Mouse (Mus musculus) activated CD4-positive, CD25-positive, alpha-beta regulatory T cell, adult 4 months (primary cell): ENCODE results near the gene Dvl2. TPM values are rescaled to one million over a fixed set of nuclear protein-coding genes. Genes with fewer than 3 reads are reported as not detected.
"Not testable (repeated sequence)": the region's sequence is repeated elsewhere in the genome, so short reads cannot be mapped to it uniquely, and the experiment has no call there.

Experiments used
- ATAC-seq: one replicate; pipeline ENCODE4 v1.8.0; 2017
- polyA plus RNA-seq, 2 experiments: library from polyadenylated mRNA; unstranded; fragments of 100-300 nt; shearing (Covaris generic); gene quantifications; one replicate each; pipeline ENCODE4 v1.2.1; 2017

The Dvl2 gene
- polyA plus RNA-seq, 2 experiments from 2014 or later = 2.7 to 3.9 TPM

DNA sequence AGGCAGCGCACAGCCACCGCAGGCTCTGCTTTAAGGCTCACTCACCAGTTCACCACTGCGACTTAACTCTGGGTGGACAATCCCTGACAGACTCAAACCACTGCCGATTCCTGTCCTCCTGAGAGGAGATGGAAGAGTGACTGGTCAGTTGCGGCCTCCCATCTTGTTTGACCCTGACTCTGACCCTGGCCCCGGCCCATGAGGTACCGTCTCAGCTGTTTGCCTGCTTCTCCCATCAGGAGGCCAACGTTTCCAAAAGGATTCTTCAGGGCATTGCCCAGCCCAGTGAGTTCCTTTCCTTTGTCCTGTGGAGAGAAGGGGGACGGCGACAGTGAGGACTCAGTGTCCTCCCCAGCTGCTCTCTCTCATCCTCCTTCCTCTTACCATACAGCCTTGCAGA, 10.6 kb downstream of the Dvl2 start:
- no peak for ATAC-seq

DNA sequence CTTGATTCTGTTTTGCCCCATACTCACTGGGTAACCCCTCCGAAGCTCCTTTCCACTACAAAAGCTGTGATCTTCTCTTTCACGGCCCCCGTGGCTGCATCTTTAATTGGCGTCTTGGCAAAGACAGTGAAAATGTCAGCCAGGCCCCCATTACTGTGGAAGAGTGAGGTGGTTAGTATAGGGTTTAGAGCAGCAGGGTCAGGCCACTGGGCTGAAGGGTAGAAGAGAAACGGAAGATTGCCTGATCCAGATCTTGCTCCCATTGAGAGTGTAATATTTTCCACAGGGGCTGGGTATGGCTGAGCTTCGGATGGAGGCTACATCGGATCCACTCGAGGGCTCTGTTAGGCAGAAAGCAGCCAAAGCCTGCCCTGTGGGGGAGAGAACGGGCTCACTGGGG, 12.5 kb downstream of the Dvl2 start:
- ATAC-seq = no peak

- no peak for ATAC-seq
These were observed 13.0 kb downstream of the Dvl2 start for GRCm38 (mm10) chr11:70013408-70013807.

DNA sequence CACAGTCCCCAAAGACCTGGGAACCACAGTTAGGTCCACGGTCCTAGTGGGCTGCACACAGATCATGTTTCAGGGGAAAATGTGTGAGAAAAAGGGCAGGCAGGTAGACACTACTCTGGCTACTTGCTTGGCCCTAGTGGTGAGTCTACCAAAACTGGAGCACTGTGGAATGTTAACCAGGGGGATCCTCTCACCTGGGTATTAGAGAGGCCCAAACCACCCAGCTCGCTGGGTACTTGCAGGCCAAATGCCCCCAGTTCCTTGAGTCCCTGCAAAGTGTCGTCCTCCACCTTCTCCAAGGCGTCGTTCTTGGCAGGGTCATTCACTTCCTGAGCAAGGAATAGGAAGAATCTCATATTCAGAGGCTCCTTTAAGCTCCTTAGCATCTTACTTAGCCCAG, 13.7 kb downstream of the Dvl2 start:
- no peak for ATAC-seq

- peak; percentile 67 for ATAC-seq
These were observed 14.6 kb downstream of the Dvl2 start, which contains the start of gene Acadvl for GRCm38 (mm10) chr11:70014880-70015558. Gene Acadvl, minus strand, starts transcription at chr11:70015411.

DNA sequence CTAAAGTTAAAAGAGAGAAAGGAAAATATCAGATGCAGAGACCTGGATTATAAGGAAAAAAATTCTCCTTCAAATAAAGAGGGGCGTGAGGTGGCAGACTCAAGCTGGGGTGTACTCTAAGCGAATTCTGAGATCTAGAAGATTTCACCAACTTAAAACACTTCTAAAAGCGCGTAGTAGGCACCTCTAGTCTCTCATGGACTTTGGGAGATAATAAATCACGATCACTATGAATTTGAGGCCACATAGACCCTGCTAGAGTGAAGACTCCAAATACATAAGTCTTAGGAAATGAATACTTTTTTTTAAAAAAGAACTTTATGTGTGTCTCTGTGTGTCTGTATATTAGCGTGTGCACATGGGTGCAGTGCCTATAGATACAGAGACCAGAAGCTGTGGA, 15.3 kb downstream of the Dvl2 start:
- no peak for ATAC-seq

GRCm38 (mm10) chr11:70016177-70016576, 15.8 kb downstream of the Dvl2 start:
- not testable (repeated sequence) for ATAC-seq

- no peak for ATAC-seq
These were observed 16.3 kb downstream of the Dvl2 start, which contains the start of gene Dlg4 for GRCm38 (mm10) chr11:70016669-70017068. Gene Dlg4, plus strand, starts transcription at chr11:70016942.

DNA sequence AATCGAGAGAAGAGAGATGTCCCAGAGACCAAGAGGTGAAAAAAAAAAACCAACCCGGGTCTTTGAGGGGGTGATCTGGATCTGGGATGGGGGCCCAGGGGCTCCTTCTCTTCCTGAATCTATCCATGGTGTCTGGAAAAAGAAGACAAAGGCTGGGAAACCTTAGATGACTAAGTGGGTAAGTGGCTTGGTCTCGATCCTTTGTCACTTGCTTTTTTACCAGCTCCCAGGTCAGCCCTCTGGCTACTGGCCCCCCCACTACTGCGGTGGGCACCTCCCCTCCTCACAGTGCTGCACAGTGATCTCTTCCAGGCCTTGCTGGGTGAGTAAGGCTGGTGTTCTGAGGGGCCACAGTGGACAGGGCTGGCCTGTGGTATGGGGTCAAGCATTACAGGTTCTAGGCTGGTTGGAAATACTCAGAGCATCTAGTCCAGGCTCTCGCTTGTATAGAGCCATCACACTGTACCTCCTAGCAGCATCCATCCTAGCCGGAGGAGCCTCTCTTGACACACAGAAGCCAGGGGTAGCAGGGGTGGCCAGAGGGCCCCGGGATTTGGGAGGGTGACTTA, 16.9 kb downstream of the Dvl2 start:
- ATAC-seq = no peak

DNA sequence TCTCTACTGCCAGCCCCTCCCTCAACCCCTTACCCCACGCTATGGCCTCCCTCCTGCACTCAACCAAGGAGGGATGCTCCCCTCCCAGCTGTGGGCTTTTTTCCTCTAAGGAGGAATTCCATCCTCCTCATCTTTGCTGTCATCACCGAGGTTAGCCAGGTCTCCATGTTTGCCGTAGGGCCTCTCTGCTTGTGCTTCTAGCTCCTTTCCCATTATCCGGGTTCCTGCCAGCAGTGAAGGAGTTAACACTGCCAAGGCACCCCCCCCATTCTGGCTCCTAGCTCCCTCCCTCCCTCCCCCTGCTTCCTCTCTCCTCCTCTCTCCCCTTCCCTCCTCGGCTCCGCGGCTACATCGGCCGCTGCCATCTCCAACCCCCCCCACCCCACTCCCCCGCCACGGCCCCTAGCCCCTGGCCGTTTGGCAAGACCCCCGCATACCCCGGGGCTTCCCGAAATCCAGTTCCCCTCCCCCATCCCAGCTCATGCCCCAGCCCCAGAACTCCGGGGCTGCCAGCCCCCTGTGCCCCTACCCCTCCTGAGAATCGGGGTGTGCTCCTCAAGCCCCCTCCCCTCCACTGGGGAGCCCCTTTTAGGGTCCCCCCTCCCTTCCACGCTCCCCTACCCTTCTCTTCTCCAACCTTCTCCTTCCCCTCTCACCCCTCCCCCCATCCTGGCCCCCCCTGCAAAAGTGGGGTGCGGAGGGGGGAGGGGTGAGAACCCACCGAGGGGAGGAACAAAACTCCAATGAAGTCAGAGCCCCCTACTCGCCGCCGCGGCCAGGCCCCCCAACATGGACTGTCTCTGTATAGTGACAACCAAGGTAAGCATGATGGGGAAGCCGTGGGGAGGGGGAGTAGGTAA, 18.0 kb downstream of the Dvl2 start:
- ATAC-seq = no peak

GRCm38 (mm10) chr11:70019495-70020021, 19.2 kb downstream of the Dvl2 start:
- ATAC-seq = no peak

GRCm38 (mm10) chr11:70020022-70020631, 19.7 kb downstream of the Dvl2 start:
- ATAC-seq = no peak

GRCm38 (mm10) chr11:70020731-70021263, 20.4 kb downstream of the Dvl2 start:
- peak; percentile 70 for ATAC-seq

GRCm38 (mm10) chr11:70021264-70022132, 21.1 kb downstream of the Dvl2 start:
- peak; percentile 67 for ATAC-seq

- no peak for ATAC-seq
These were observed 23.2 kb downstream of the Dvl2 start for GRCm38 (mm10) chr11:70023481-70024150.

DNA sequence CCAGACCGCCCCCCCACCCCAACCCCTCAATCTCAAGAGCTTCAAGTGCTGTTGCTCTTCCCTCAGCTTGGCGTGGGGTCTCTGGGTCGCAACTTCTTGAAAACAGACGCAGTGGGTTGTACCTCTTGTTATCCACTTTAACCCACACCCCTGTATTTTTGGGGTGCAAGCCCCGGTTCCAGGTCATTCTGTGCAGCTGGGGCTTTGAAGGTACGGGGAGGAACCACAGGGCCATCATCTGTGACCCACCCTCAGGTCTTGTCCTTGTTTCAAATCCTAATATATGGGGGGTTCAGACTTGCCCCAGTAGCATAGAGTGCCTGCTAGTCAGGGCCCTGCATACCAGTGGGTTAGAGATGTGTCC, 23.7 kb downstream of the Dvl2 start:
- no peak for ATAC-seq

DNA sequence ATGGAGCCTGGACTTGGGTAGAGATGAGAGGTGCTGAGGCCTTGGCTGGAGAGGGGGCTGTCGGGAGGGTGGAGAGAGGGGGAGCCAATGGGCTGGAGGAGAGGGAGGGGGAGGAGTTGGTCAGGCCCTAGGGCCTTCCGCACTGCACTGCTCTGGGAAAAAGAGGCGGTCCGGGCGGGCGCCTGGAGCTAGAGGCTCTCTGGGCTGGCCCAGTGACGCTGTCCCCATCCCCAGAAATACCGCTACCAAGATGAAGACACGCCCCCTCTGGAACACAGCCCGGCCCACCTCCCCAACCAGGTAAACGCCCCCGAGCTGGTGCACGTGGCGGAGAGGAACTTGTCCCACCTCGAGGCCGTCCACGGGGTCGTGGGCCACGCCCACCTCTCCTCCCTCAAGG, 26.3 kb downstream of the Dvl2 start:
- ATAC-seq = no peak

DNA sequence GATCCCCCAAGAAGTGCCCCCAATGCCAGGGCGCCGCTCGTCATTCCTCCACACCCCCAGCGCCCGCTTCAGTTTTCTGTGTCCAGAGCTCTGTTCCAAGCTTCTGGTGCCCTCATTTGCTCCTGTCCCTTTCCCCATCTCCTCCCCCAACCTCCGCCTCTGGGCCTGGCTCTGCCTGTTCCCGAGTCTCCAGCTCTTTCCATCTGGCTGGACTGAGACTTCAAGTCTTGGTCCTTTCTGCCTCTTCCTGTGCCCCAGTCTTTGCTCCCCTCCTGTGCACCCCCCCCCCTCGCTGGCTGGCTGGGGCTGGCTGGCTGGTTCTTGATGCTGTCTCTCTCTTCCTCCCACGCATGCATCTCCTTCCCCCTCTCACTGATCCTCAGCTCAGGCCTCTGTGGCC, 27.0 kb downstream of the Dvl2 start:
- no peak for ATAC-seq

DNA sequence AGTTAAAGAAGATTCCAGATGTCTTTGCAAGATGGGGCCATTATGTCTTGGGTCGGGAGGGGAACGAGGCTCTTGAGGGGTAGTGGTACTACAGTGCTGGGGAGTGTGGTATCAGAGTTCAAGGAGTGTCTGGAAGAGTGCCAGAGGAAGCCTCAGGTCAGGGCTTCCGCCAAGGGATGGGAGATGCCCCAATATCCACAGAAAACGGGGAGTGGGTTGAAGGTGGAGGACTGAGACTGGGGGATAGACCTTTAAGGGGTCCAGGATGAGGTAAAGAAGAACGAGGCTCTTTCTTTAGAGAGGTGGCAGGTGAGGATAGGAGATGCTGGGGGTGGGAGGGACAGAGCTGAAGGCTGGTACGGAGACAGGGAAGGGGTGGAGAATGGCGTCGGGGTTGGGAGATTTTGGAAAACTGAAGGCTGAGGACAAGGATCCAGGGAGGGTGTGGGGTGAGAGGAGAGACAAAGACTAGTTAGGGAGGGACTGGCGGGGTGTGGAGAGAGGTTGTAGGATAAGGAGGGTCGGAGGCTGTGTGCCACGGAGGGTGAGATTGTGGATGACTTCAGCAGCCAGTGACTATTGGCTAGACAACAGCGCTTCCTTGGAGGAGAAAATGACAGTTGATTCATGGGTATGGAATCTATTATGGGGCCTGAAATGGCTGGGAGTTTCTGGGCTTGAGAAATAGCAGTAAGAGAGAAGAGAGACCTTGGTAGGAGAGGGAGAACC, 28.2 kb downstream of the Dvl2 start:
- no peak for ATAC-seq

- peak; percentile 85 for ATAC-seq
These were observed 28.9 kb downstream of the Dvl2 start for GRCm38 (mm10) chr11:70029130-70029801.
